Mouse (Mus musculus) liver, embryonic 16.5 days (tissue): ENCODE data around the gene Fam210b. TPM values are rescaled to one million over a fixed set of nuclear protein-coding genes. Genes with fewer than 3 reads are reported as not detected.

Experiments used
- ATAC-seq: fragments of 200-750 bp; cut with Nextera tagmentation; 2 replicates; pipeline ENCODE4 v1.8.0; 2017; ENCODE audit warnings: low read depth, mild to moderate bottlenecking, moderate number of reproducible peaks, moderate library complexity
- H3K27ac ChIP-seq: fragments of 300-500 bp; sonication (generic); 2 replicates; pipeline ENCODE4 v1.5.1; 2014; ENCODE audit warnings: mild to moderate bottlenecking, low read length
- H3K27me3 ChIP-seq: fragments of 300-500 bp; sonication (generic); 2 replicates; pipeline ENCODE4 v1.6.1; 2014; ENCODE audit warnings: low read depth, low read length, mixed read lengths; ENCODE audit not compliant: control insufficient read depth, insufficient read depth
- H3K36me3 ChIP-seq: fragments of 300-500 bp; sonication (generic); 2 replicates; pipeline ENCODE4 v1.6.1; 2014; ENCODE audit warnings: mild to moderate bottlenecking; ENCODE audit not compliant: control insufficient read depth, insufficient read depth
- H3K4me1 ChIP-seq: fragments of 300-500 bp; sonication (generic); 2 replicates; pipeline ENCODE4 v1.6.1; 2014; ENCODE audit warnings: low read depth, low read length, mixed read lengths; ENCODE audit not compliant: control insufficient read depth
- H3K4me2 ChIP-seq: fragments of 300-500 bp; sonication (generic); 2 replicates; pipeline ENCODE4 v1.6.1; 2014; ENCODE audit warnings: low read depth, low read length, mixed read lengths
- H3K4me3 ChIP-seq: fragments of 300-500 bp; sonication (generic); 2 replicates; pipeline ENCODE4 v1.5.1; 2014; ENCODE audit warnings: low read depth, mild to moderate bottlenecking, low read length
- H3K9ac ChIP-seq: fragments of 300-500 bp; sonication (generic); 2 replicates; pipeline ENCODE4 v1.6.1; 2014; ENCODE audit warnings: low read depth, low read length
- H3K9me3 ChIP-seq: fragments of 300-500 bp; sonication (generic); replicated peaks from 2 replicates; pipeline ENCODE4 v1.6.1; 2016; ENCODE audit warnings: low read length; ENCODE audit not compliant: control insufficient read depth
- WGBS: fragments of 180-500 bp; shearing (Covaris S2); extraction: QIAGEN DNeasy Blood & Tissue Kit; methylation state at CpG from one replicate; pipeline ENCODE4 v1.1.7; 2014; ENCODE audit not compliant: insufficient replicate concordance; 5-methylcytosine and 5-hydroxymethylcytosine counted together
- polyA plus RNA-seq: library from polyadenylated mRNA; unstranded; fragments of >200 nt; fragmentation: Nextera tagmentation; extraction: Ambion mirVana; gene quantifications from 2 replicates; pipeline ENCODE4 v1.2.1, GENCODE M21; 2015

Gene Fam210b
- polyA plus RNA-seq, 1 experiment from 2014 or later = 144 TPM

GRCm38 (mm10) chr2:172405011-172405410 lies 59.6 kb downstream of the Fam210b start:
- Histone ChIP-seq H3K4me3 (no peak overlapping the region), H3K27me3 (no peaks in the 10 kb centered on the region), H3K4me1 (peaks cover 3% of the 10 kb centered on the region; the same call in 1 of the 2 replicates), H3K36me3 (no peaks in the 10 kb centered on the region), H3K9me3 (no peaks in the 10 kb centered on the region), H3K4me2 (no peak overlapping the region), H3K27ac (no peak overlapping the region), H3K9ac (no peak overlapping the region)
- 27% methylated on average over 3 of the region's 3 CpGs for WGBS
- no peak for ATAC-seq

Other genes with a start within 250 kb of the Fam210b start
- gene Mc3r, start 97.1 kb upstream of the Fam210b start, polyA plus RNA-seq = 0.04 and 0.06 TPM in 2 replicates
- 118 and 130 TPM in 2 replicates for gene Aurka, start 25.0 kb downstream of the Fam210b start, polyA plus RNA-seq
- 18.8 and 19.6 TPM in 2 replicates for gene Cstf1, start 25.1 kb downstream of the Fam210b start, polyA plus RNA-seq
- gene Cass4, start 48.2 kb downstream of the Fam210b start, polyA plus RNA-seq = 0.56 and 0.77 TPM in 2 replicates
- 41.3 and 42.1 TPM in 2 replicates for gene Rtf2, start 95.0 kb downstream of the Fam210b start, polyA plus RNA-seq
- gene Gcnt7, start 113.0 kb downstream of the Fam210b start, polyA plus RNA-seq = 0.54 and 0.58 TPM in 2 replicates
- 0.13 and 0.18 TPM in 2 replicates for gene Fam209, start 127.0 kb downstream of the Fam210b start, polyA plus RNA-seq
- gene Tfap2c, start 204.0 kb downstream of the Fam210b start, polyA plus RNA-seq = not detected in 2 replicates